Mouse (Mus musculus) liver, embryonic 14.5 days (tissue): ENCODE results near the gene Gm4450. TPM values are rescaled to one million over a fixed set of nuclear protein-coding genes. Genes with fewer than 3 reads are reported as not detected.

Source experiments
- ATAC-seq: fragments of 200-750 bp; cut with Nextera tagmentation; 2 replicates; pipeline ENCODE4 v1.8.0; 2017; ENCODE audit warnings: moderate number of reproducible peaks, mild to moderate bottlenecking, moderate library complexity; ENCODE audit not compliant: insufficient read depth
- DNase-seq, 3 experiments: peaks; one replicate each; pipeline ENCODE4 v3.0.0-alpha.2; 2012 to 2013; ENCODE audit warnings: low read depth in 3 of 3, low spot score in 3 of 3
- H3K27ac ChIP-seq: fragments of 300-500 bp; sonication (generic); 2 replicates; pipeline ENCODE4 v1.5.1; 2014; ENCODE audit warnings: moderate library complexity, mild to moderate bottlenecking, control low read depth, inconsistent platforms
- H3K27me3 ChIP-seq: fragments of 300-500 bp; sonication (generic); 2 replicates; pipeline ENCODE4 v1.6.1; 2014; ENCODE audit warnings: mild to moderate bottlenecking, low read length, moderate library complexity; ENCODE audit not compliant: control insufficient read depth, insufficient read depth
- H3K36me3 ChIP-seq: fragments of 300-500 bp; sonication (generic); replicated peaks from 2 replicates; pipeline ENCODE4 v1.6.1; 2014; ENCODE audit warnings: low read depth; ENCODE audit not compliant: control insufficient read depth, insufficient read depth
- H3K4me1 ChIP-seq, 2 experiments: fragments of 200-500 bp in 1 of 2; fragments of 300-500 bp in 1 of 2; sonication (generic) in 1 of 2; replicated peaks; 2 replicates each; pipeline ENCODE4 v1.6.1; 2012 to 2014; ENCODE audit warnings: antibody characterized with exemption in 1 of 2, inconsistent platforms in 1 of 2, low read length in 1 of 2; ENCODE audit not compliant: control insufficient read depth in 2 of 2, insufficient read depth in 2 of 2
- H3K4me2 ChIP-seq: fragments of 300-500 bp; sonication (generic); 2 replicates; pipeline ENCODE4 v1.6.1; 2014; ENCODE audit warnings: low read depth, mild to moderate bottlenecking, control low read depth, moderate library complexity
- H3K4me3 ChIP-seq, 2 experiments: fragments of 200-500 bp in 1 of 2; fragments of 300-500 bp in 1 of 2; sonication (generic) in 1 of 2; 2 replicates each; pipeline ENCODE4 v1.5.1; 2012 to 2014; ENCODE audit warnings: low read depth in 2 of 2, low read length in 2 of 2, mild to moderate bottlenecking in 2 of 2, control low read depth in 1 of 2, inconsistent platforms in 1 of 2, moderate library complexity in 1 of 2; ENCODE audit not compliant: insufficient read depth in 1 of 2
- H3K9ac ChIP-seq: fragments of 300-500 bp; sonication (generic); replicated peaks from 2 replicates; pipeline ENCODE4 v1.6.1; 2014; ENCODE audit warnings: mild to moderate bottlenecking, control low read depth, moderate library complexity
- H3K9me3 ChIP-seq: fragments of 300-500 bp; sonication (generic); 2 replicates; pipeline ENCODE4 v1.6.1; 2016; ENCODE audit warnings: low read length, mixed read lengths; ENCODE audit not compliant: control insufficient read depth
- CTCF ChIP-seq: IDR thresholded peaks from 2 replicates; pipeline ENCODE4 v1.5.1; 2016; ENCODE audit warnings: antibody characterized with exemption, low read depth, control low read depth
- EP300 ChIP-seq: IDR thresholded peaks from 2 replicates; pipeline ENCODE4 v1.6.1; 2016; ENCODE audit warnings: antibody characterized with exemption, low read depth
- WGBS: fragments of 180-500 bp; shearing (Covaris S2); extraction: QIAGEN DNeasy Blood & Tissue Kit; methylation state at CpG from one replicate; pipeline ENCODE4 v1.1.7; 2014; ENCODE audit not compliant: insufficient replicate concordance; 5-methylcytosine and 5-hydroxymethylcytosine counted together
- polyA plus RNA-seq, 2 experiments: library from polyadenylated mRNA; depleted of rRNA in 1 of 2; stranded (reverse) in 1 of 2; unstranded in 1 of 2; fragments of >200 nt; fragmentation: Nextera tagmentation in 1 of 2; extraction: Ambion mirVana in 1 of 2; gene quantifications; 2 replicates each; pipeline versions ENCODE4 v1.2.1 to v1.2.3; 2012 to 2014

Gene Gm4450
- polyA plus RNA-seq, 2 experiments: not detected

DNA sequence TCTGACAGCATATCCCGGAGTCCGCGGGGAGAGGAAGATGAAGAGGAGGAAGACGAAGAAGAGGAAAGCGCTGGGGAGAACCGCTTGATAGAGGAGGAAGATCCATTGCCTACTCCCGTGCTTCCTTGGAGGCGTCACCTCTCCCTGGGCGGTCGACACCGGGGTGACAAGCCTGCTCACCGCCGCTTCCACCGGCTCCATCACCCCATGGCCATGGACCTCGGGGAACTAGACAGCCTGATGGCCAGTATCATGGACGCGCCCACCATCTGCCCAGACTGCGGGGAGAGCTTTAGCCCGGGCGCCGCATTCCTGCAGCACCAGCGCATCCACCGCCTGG, 29.7 kb downstream of the Gm4450 start:
- H3K9ac ChIP-seq: no peak overlapping the region
- 2% methylated on average over 23 of the region's 23 CpGs for WGBS

GRCm38 (mm10) chr3:98426749-98427148, 30.2 kb downstream of the Gm4450 start:
- H3K4me1 ChIP-seq: peaks cover 0 to 2% of the 10 kb centered on the region in 2 experiments; a peak in 1 of 4 replicates
- TF ChIP-seq EP300 (no peak), CTCF (no peak)
- ATAC-seq (no peak), DNase-seq (no peak)
- H3K27ac ChIP-seq: no peak overlapping the region
- H3K9me3 ChIP-seq: no peaks in the 10 kb centered on the region
- 41% methylated on average over 5 of the region's 5 CpGs for WGBS
- H3K4me2 ChIP-seq: peak overlapping the region; percentile 68
- H3K36me3 ChIP-seq: no peaks in the 10 kb centered on the region
- no peak overlapping the region for H3K4me3 ChIP-seq
- no peak overlapping the region for H3K9ac ChIP-seq
- peaks cover 35% of the 10 kb centered on the region for H3K27me3 ChIP-seq

More for the DNA sequence above, 29.7 kb downstream of the Gm4450 start:
- peak overlapping the region; percentile 32 to 58; a peak in 3 of 4 replicates for H3K4me3 ChIP-seq
- H3K36me3 ChIP-seq: no peaks in the 10 kb centered on the region
- H3K27me3 ChIP-seq: peaks cover 35% of the 10 kb centered on the region
- H3K27ac ChIP-seq: no peak overlapping the region
- TF ChIP-seq CTCF: no peak
- TF ChIP-seq EP300: no peak
- peaks cover 0 to 2% of the 10 kb centered on the region in 2 experiments; a peak in 1 of 4 replicates for H3K4me1 ChIP-seq
- DNase-seq (no peak), ATAC-seq (peak; percentile 35)
- H3K9me3 ChIP-seq: no peaks in the 10 kb centered on the region
- peak overlapping the region; percentile 68 for H3K4me2 ChIP-seq

- Histone ChIP-seq H3K36me3 (no peaks in the 10 kb centered on the region), H3K4me3 (no peak overlapping the region), H3K4me2 (no peak overlapping the region), H3K27me3 (peaks cover 15% of the 10 kb centered on the region), H3K27ac (no peak overlapping the region), H3K9me3 (no peaks in the 10 kb centered on the region), H3K9ac (no peak overlapping the region), H3K4me1 (0 out of 4 replicates have a peak, but pooled peaks cover 0 to 4% of the 10 kb centered on the region in 2 experiments)
- DNase-seq: no peak
- WGBS: 51% methylated on average over 4 of the region's 4 CpGs
- ATAC-seq: no peak
- TF ChIP-seq CTCF (no peak), EP300 (no peak)
Observed at GRCm38 (mm10) chr3:98422926-98423325, 34.0 kb downstream of the Gm4450 start.

DNA sequence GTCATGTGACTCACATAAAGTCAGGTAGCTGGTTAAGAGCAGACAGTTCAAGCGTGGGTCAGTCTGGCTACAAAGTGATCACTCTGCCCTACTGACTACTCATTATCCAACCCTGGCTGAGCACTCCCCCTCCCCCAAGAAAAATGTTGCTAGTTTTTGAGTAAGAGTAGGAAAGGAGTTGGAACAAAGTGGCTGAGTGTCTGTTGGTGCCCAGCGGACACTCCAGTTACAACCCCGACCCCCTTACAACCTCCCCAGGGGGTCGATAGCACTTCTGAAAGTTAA, 37.2 kb downstream of the Gm4450 start:
- no peak overlapping the region for H3K4me3 ChIP-seq
- no peaks in the 10 kb centered on the region for H3K27me3 ChIP-seq
- no peaks in the 10 kb centered on the region for H3K36me3 ChIP-seq
- no peak overlapping the region for H3K4me2 ChIP-seq
- ATAC-seq (0 out of 2 replicates have a peak, but pooled peaks have one; percentile 13), DNase-seq (no peak)
- H3K9ac ChIP-seq: no peak overlapping the region
- 57% methylated on average over 4 of the region's 4 CpGs for WGBS
- TF ChIP-seq EP300 (no peak), CTCF (no peak)
- H3K27ac ChIP-seq: no peak overlapping the region
- no peaks in the 10 kb centered on the region for H3K9me3 ChIP-seq
- H3K4me1 ChIP-seq: peaks cover 0 to 21% of the 10 kb centered on the region in 2 experiments; a peak in 2 of 4 replicates

DNA sequence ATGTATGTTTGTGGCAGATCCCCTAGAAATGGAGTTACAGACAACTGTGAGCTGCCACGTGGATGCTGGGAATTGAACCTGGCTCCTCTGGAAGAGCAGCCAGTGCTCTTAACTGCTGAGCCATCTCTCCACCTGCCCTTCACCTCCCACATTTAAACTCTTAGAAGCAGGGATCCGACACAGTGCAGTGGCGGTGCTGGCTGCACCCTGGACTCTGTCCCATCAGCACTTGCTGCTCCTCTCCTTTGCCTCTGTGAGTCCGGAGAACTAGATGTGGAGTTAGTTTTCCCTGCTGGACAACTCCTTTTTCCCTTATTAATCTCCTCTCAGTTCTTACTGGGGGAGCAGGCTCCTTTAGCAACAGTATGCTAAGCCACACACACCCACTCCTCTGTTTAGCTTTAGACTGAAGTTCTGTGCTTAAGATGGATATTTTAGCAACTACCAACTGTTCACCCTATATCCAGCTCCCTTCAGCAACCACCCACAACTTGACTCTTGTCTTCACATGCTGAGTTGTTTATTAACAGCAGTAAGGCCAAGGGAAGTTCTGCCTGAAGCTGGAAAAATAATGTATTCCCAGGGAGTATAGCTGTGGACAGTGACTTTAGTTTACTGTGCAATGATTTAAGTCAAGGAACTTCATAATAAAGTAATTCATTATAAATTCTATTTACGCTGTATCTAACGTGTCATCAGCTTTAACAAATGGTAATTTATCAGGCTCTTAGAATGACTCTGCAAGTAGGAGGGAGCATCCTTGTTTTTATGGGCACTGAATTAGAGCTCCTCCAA, 37.7 kb downstream of the Gm4450 start:
- Histone ChIP-seq H3K4me2 (no peak overlapping the region), H3K9ac (no peak overlapping the region), H3K4me1 (peaks cover 0 to 24% of the 10 kb centered on the region in 2 experiments; a peak in 2 of 4 replicates), H3K4me3 (no peak overlapping the region), H3K27ac (no peak overlapping the region), H3K36me3 (no peaks in the 10 kb centered on the region), H3K9me3 (no peaks in the 10 kb centered on the region), H3K27me3 (no peaks in the 10 kb centered on the region)
- TF ChIP-seq EP300 (no peak), CTCF (no peak)
- 58% methylated on average over 6 of the region's 6 CpGs for WGBS
- no peak for ATAC-seq
- no peak for DNase-seq
